Mouse (Mus musculus): Measurements from ENCODE around the gene Rxra.

The Rxra gene

GRCm38 (mm10) chr2:27702283-27702682 lies 26.0 kb downstream of the Rxra start:
- DNase-seq (ENCODE audit: low spot score in 2 of 2) = no peak

- no peak for DNase-seq (ENCODE audit: low spot score in 2 of 2)
These were observed 26.8 kb downstream of the Rxra start for GRCm38 (mm10) chr2:27702904-27703666.

DNA sequence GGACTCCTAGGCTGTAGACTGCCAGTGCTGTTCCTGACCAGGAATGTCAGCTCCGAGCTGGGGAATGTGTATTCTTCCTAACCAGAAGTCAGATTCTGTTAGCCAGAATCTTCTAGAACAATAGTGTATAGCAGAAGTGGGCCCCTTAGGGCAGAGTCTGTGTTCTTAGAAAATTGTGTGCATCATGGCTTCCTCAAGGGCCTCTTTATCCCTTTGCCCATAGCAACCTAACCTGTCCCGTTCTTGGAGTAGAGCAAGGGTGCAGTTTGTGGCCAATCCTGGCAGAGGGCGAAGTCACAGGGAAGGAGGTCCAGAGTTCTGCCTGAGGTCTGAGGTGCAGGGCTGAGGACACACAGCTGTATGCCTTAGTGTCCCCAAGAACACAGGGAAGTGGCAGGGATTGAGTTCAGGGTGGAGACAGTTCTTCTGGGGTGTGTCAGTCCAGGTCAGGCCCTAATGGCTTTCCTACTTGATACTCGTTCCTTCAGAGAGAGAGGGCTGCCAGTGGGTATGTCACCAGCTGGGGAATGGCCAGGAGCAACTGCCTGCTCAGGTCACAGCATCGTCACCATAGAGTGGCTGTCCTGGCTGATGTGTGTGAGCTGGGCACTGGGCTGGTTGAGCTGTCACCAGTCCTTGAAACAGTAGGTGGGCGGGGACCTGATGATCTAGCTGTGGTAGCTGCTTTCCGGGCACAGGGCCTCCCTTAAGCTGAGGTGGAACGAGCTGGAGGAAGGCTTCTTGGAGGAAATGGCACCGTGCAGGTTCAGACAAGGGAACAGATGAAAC lies 27.8 kb downstream of the Rxra start:
- no peak for DNase-seq (ENCODE audit: low spot score in 2 of 2)

- no peak for DNase-seq (ENCODE audit: low spot score in 2 of 2)
These were observed 28.4 kb downstream of the Rxra start for GRCm38 (mm10) chr2:27704641-27705040.

DNA sequence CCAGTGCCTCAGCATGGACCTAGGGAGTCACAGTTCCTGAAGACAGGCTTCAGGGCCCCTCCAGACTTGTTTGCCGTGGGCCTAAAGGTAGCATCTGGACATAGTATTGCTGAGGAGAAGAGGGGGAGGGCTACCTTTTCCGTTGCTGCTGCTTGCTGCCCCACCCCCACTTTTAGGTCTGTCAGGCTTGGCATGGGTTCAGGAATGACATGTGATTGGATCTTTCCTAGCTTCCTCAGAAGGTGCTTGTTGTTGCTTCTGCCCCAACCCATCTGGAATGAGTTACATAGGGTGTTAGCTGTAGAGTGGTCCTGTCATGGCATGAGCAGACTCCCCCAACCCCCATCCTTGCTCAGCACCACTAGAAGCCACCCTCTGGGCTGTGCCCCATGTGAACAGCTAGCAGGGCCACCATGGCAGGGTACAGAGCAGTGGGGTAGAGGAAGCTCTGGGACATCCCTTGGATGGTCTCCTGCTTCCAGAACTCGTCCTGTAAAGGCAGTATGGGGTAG lies 34.7 kb downstream of the Rxra start:
- DNase-seq (ENCODE audit: low spot score in 2 of 2) = no peak

GRCm38 (mm10) chr2:27712626-27713025 lies 36.4 kb downstream of the Rxra start:
- peak; percentile 36 to 58 for DNase-seq (ENCODE audit: low spot score in 2 of 2)

DNA sequence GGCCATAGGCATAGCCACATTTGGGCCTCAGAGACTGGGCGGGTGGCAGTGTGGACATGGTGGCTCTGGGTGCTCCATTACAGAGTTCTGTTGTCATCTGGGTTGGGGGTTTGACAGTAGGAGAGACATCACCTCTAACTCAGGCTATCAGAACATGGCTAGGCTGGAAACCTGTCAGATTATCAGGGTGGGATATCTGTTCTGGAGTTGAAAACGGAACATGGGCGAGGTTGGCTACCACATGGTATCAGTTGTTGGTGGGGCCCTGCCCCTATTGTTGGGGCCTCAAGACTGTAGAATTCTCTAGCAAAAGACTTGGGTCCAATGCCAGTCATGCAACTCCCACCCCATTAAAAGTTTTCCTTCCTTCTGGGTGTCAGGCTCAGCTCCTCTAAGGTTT lies 37.1 kb downstream of the Rxra start:
- no peak for DNase-seq (ENCODE audit: low spot score in 2 of 2)

DNA sequence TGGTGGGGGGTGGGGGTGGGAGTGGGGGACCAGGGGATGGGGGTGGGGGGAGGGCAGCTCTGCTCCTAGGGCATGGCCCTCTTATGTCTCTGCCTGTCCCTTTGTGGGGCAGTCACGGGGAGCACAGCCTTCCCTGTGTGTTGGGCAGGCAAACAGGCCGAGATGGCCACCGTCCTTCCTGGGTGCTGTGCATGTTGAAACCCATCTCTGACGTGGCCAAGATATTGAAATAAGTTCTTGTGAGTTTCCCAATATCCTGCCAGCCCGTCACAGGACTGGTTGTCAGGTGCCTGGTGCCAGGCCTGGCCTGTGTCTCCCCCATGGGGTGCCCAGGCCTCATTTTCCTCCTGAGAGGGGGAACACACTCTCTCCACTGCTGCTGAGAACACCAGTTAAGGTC lies 37.9 kb downstream of the Rxra start:
- no peak for DNase-seq (ENCODE audit: low spot score in 2 of 2)

DNA sequence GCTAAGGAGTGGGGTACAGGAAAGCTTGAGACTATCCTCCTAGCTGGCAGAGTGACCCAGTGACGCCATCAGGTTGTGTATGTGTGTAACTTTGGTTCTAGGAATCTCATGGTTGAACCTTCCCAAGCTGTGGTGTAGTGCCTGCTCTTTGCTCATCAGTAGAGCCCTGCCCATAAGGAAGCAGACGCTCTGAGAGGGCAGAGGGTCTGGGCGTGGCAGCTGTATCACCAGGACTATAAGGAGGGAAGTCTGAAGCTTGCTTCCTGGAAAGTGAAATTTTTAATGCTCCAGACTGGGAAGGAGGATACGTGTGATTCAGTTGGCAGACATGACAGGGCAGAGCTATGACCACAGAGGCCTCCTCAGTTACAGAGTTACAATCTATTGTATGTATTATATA lies 39.0 kb downstream of the Rxra start:
- no peak for DNase-seq (ENCODE audit: low spot score in 2 of 2)

- no peak for DNase-seq (ENCODE audit: low spot score in 2 of 2)
These were observed 40.1 kb downstream of the Rxra start for GRCm38 (mm10) chr2:27716339-27716738.

DNA sequence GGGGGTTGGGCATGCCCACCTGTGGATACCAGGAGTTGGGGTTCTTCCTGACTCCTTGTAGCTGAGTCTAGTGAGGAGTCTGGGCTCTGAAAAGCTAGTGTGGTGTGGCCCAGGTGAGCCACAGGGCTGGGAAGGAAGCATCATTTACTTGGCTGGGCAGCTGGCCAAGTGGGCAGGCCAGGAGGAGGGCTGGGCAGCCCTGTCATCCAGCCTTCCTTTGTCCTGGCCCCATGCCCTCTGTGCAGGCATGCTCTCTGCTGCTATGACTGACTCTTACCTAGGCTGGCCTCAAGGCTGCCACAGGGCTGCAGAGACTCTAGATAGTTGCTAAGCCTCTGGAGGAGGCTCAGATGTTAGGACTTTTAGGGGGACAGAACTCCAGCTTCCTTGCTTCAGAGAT lies 42.0 kb downstream of the Rxra start:
- DNase-seq (ENCODE audit: low spot score in 2 of 2) = no peak

DNA sequence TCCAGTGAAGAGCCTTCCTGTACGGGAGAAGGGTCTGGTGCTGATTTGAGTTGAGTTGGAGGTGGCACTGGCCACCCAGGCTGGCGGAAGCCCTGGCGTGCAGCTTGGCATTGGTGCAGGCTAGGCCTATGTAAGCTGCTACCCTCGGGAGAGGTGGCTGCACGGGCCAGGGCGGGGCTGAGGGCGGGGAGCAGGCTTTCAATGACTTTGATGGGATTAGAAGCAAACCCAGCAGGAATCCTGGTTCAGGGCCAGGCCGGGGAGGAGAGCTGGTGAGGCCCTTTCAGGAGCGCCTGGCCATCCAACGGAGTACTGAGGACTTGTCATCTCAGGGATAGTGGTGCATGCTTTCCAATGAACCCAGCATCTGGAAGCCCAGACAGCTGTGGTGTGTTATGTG lies 43.4 kb downstream of the Rxra start:
- no peak for DNase-seq (ENCODE audit: low spot score in 2 of 2)

DNA sequence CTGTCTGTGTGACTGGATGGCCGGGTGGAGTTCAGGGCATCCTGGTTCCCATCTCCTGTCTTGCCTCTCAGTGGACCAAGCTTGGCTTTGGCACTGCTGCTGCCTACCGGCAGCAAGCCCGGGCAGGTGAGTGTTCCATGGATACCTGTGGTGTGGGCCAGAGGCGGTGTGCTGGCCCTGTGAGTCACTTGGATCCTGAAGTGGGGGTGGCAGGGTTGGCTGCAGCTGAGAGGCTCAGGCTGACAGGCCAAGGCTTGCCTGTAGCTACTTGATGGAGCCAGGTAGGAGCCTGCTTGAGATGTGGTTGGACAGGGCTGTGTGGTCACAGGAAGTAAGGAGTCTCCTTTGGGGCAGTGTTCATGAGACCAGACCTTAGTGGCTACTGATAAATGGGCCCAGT lies 45.4 kb downstream of the Rxra start:
- no peak for DNase-seq (ENCODE audit: low spot score in 2 of 2)

DNA sequence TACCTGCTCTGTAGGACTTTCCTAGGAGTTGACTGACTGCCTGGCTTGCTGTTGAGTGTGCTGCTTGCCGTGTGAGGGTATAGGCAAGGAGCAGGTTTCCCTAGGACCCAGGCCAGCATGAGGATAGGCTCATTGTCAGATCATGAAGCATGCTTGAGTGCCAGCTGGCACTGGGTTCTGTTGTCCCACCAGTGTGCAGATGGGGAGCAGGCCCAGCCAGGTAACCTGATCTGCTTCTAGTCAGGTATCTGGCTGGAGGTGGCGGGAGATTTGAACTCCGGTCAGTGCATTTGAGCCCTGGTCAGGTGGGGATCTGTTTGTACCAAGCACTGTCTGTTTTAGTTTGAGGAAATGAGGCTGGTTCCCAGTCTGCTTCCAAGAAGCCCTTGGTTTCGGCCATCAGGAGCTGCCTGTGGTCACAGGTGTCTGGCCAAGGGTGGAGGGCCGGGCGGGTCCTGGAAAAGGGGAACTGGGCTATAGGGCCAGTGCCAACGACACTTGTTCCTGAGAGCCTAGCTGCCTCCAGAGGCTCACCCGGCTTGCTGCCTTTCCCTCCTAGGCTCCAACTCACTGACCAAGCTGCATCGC lies 48.6 kb downstream of the Rxra start:
- DNase-seq (ENCODE audit: low spot score in 2 of 2) = no peak

- no peak for DNase-seq (ENCODE audit: low spot score in 2 of 2)
These were observed 52.0 kb downstream of the Rxra start for GRCm38 (mm10) chr2:27727994-27728854.

DNA sequence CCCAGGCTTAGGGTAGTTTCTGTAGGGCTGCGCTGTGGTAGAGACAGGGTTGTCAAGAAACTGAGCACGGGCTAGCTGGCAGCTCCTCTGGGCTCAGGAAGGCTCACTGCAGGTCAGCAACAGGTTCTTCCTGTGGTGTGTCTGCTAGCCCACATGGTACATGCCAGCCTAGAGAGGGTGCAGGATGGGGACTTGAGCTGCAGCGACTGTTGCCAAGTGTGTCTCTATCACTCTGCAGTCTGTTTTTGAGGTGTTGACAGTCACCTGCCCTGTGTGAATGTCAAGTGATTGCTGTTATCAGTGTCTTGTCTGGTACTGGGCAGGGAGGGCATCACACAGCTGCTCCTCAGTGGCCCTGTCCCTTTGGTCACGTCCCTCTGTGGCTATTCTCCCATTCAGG lies 52.8 kb downstream of the Rxra start:
- no peak for DNase-seq (ENCODE audit: low spot score in 2 of 2)

DNA sequence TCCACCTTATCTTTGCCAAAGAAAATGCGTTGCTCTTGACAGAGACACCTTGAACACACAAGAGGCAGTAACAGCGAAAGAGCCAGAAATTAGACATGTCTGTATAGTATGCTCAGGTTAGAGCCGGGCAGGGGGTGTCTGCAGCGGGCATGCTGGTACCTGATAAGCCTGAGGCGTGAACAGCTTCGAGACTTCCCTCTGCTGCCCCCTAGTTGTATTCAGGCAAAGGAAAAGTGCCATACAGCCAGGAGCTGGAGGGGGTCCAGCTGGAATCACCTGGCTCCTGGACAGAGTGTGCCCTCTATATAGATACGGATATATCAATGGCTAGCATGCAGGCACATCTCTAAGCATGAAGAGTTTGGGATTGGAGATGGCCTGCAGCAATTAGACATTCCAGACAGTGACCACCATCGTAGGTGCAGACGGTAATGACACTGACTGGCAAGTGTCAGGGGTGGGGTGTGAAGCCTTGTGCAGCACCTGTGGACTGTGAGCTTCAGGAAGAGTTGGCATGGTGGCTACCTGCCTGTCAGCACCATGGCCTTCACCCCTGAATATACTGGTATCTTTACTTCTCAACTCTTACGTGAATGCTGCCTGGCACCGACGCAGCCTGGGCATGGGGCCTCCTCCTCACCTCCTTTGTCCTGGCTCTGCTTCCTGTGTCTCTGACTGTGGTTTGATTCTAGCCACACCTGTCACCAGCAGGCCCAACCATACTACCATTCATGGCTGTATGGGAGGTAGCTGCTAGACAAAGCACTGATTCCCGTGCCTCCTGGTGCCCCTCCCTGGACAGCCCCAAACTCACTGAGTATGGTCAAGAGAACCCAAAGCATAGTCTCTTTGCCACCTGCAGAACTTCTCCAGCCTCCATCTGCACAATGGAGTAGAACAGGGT lies 54.0 kb downstream of the Rxra start:
- peak in 1 of 2 experiments; percentile 66 for DNase-seq (ENCODE audit: low spot score in 2 of 2)

- DNase-seq (ENCODE audit: low spot score in 2 of 2) = no peak
These were observed 56.8 kb downstream of the Rxra start for GRCm38 (mm10) chr2:27733021-27733420.

DNA sequence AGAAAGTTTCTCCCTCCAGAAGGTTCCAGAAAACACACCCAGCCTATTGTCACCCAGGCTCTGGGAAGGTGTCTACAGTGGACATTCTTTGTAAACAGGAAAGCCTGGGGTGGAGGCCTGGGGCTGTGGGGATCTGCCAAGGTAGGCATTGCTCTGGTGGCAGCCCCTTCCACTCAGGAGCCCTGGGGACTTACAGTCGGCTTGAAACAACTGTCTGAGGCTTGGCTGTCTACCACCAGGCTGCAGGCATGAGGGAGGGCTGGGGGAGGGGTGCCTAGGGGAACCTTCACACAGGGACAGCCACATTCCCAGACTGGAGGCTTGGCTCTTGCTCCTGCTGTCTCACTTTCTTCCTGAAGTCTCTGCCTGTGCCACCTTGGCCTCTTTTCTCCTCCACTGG lies 58.1 kb downstream of the Rxra start:
- DNase-seq (ENCODE audit: low spot score in 2 of 2) = no peak

- no peak for DNase-seq (ENCODE audit: low spot score in 2 of 2)
These were observed 58.6 kb downstream of the Rxra start for GRCm38 (mm10) chr2:27734800-27735199.

DNA sequence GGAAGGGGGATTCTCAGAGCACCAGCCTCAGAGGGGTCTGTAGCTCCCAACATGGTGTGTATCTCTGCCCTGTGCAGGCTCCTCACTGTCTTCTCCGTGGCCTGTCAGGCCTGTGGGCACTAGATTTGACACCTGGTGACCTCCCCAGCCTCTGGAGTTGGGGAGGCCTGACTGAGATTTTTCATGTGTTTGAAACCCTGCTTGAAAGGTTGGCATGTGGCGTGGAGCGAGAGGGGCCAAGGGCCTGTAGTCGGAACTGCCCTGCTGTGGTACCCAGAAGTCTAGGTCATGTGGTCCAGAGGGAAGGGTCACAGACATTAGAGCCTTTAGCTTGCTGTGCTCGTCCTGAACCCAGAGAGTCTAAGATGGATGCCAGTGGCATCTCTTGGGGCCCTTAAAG lies 60.6 kb downstream of the Rxra start:
- DNase-seq (ENCODE audit: low spot score in 2 of 2) = no peak
